Mouse (Mus musculus) midbrain, embryonic 13.5 days (tissue): ENCODE data around the gene Hdac9. TPM values are rescaled to one million over a fixed set of nuclear protein-coding genes. Genes with fewer than 3 reads are reported as not detected.

Experiments used
- ATAC-seq: fragments of 200-750 bp; cut with Nextera tagmentation; 2 replicates; pipeline ENCODE4 v1.8.0; 2017; ENCODE audit warnings: mild to moderate bottlenecking, moderate TSS enrichment, moderate library complexity
- H3K27ac ChIP-seq: fragments of 300-500 bp; sonication (generic); 2 replicates; pipeline ENCODE4 v1.5.1; 2015; ENCODE audit warnings: inconsistent platforms, mild to moderate bottlenecking, moderate library complexity
- H3K27me3 ChIP-seq: fragments of 300-500 bp; sonication (generic); 2 replicates; pipeline ENCODE4 v1.6.1; 2015; ENCODE audit warnings: mild to moderate bottlenecking, inconsistent platforms
- H3K36me3 ChIP-seq: fragments of 300-500 bp; sonication (generic); 2 replicates; pipeline ENCODE4 v1.6.1; 2015; ENCODE audit warnings: mild to moderate bottlenecking, inconsistent platforms
- H3K4me1 ChIP-seq: fragments of 300-500 bp; sonication (generic); replicated peaks from 2 replicates; pipeline ENCODE4 v1.6.1; 2015; ENCODE audit warnings: inconsistent platforms
- H3K4me2 ChIP-seq: fragments of 300-500 bp; sonication (generic); replicated peaks from 2 replicates; pipeline ENCODE4 v1.6.1; 2015; ENCODE audit warnings: moderate library complexity, mild to moderate bottlenecking, inconsistent platforms
- H3K4me3 ChIP-seq: fragments of 300-500 bp; sonication (generic); replicated peaks from 2 replicates; pipeline ENCODE4 v1.5.1; 2015; ENCODE audit warnings: mild to moderate bottlenecking, inconsistent platforms
- H3K9ac ChIP-seq: fragments of 300-500 bp; sonication (generic); replicated peaks from 2 replicates; pipeline ENCODE4 v1.6.1; 2015; ENCODE audit warnings: mild to moderate bottlenecking, inconsistent platforms
- H3K9me3 ChIP-seq: fragments of 300-500 bp; sonication (generic); 2 replicates; pipeline ENCODE4 v1.6.1; 2016; ENCODE audit warnings: mild to moderate bottlenecking, inconsistent platforms
- WGBS: fragments of 180-500 bp; shearing (Covaris S2); methylation state at CpG from one replicate; pipeline ENCODE4 v1.1.7; 2015; 5-methylcytosine and 5-hydroxymethylcytosine counted together
- polyA plus RNA-seq: library from polyadenylated mRNA; unstranded; fragments of >200 nt; fragmentation: Nextera tagmentation; extraction: Ambion mirVana; gene quantifications from 2 replicates; pipeline ENCODE4 v1.2.1, GENCODE M21; 2015

The Hdac9 gene
- polyA plus RNA-seq, 1 experiment from 2014 or later = 11.9 TPM

- WGBS = 61% methylated on average over 4 of the region's 4 CpGs
- Histone ChIP-seq H3K9ac (no peak overlapping the region), H3K4me3 (no peak overlapping the region), H3K27ac (no peak overlapping the region), H3K9me3 (no peaks in the 10 kb centered on the region), H3K4me2 (no peak overlapping the region), H3K4me1 (no peaks in the 10 kb centered on the region), H3K27me3 (no peaks in the 10 kb centered on the region), H3K36me3 (no peaks in the 10 kb centered on the region)
- ATAC-seq = 0 out of 2 replicates have a peak, but pooled peaks have one; percentile 30
Measured at GRCm38 (mm10) chr12:34641705-34642259, 275.1 kb downstream of the Hdac9 start.

GRCm38 (mm10) chr12:34637238-34638124, 279.4 kb downstream of the Hdac9 start:
- Histone ChIP-seq H3K9me3 (no peaks in the 10 kb centered on the region), H3K4me1 (no peaks in the 10 kb centered on the region), H3K4me3 (no peak overlapping the region), H3K27ac (no peak overlapping the region), H3K4me2 (no peak overlapping the region), H3K27me3 (no peaks in the 10 kb centered on the region), H3K36me3 (no peaks in the 10 kb centered on the region), H3K9ac (no peak overlapping the region)
- no peak for ATAC-seq
- WGBS = 78% methylated on average over 16 of the region's 16 CpGs

GRCm38 (mm10) chr12:34619101-34619500, 297.8 kb downstream of the Hdac9 start:
- ATAC-seq = no peak
- 91% methylated on average over 5 of the region's 5 CpGs for WGBS
- Histone ChIP-seq H3K27me3 (no peaks in the 10 kb centered on the region), H3K27ac (no peak overlapping the region), H3K36me3 (no peaks in the 10 kb centered on the region), H3K4me3 (no peak overlapping the region), H3K9me3 (no peaks in the 10 kb centered on the region), H3K4me2 (no peak overlapping the region), H3K9ac (no peak overlapping the region), H3K4me1 (no peaks in the 10 kb centered on the region)

GRCm38 (mm10) chr12:34618321-34618720, 298.6 kb downstream of the Hdac9 start:
- H3K4me2 ChIP-seq = no peak overlapping the region
- H3K27me3 ChIP-seq = no peaks in the 10 kb centered on the region
- 70% methylated on average over 3 of the region's 3 CpGs for WGBS
- no peak overlapping the region for H3K4me3 ChIP-seq
- H3K9ac ChIP-seq = no peak overlapping the region
- H3K27ac ChIP-seq = no peak overlapping the region
- no peak for ATAC-seq
- no peaks in the 10 kb centered on the region for H3K4me1 ChIP-seq
- no peaks in the 10 kb centered on the region for H3K9me3 ChIP-seq
- no peaks in the 10 kb centered on the region for H3K36me3 ChIP-seq

GRCm38 (mm10) chr12:34617836-34618235, 299.1 kb downstream of the Hdac9 start:
- no peak for ATAC-seq
- no peak overlapping the region for H3K4me2 ChIP-seq

GRCm38 (mm10) chr12:34614796-34615195, 302.1 kb downstream of the Hdac9 start:
- no peaks in the 10 kb centered on the region for H3K36me3 ChIP-seq
- no peak overlapping the region for H3K9ac ChIP-seq
- no peak overlapping the region for H3K4me3 ChIP-seq
- ATAC-seq = no peak
- no peaks in the 10 kb centered on the region for H3K4me1 ChIP-seq
- no peaks in the 10 kb centered on the region for H3K9me3 ChIP-seq
- no peaks in the 10 kb centered on the region for H3K27me3 ChIP-seq
- H3K4me2 ChIP-seq = no peak overlapping the region
- H3K27ac ChIP-seq = no peak overlapping the region
- WGBS = 78% methylated on average over 5 of the region's 5 CpGs

More at GRCm38 (mm10) chr12:34617836-34618235, 299.1 kb downstream of the Hdac9 start:
- WGBS = 80% methylated on average over 10 of the region's 10 CpGs
- H3K4me1 ChIP-seq = no peaks in the 10 kb centered on the region
- H3K27ac ChIP-seq = no peak overlapping the region
- H3K4me3 ChIP-seq = no peak overlapping the region
- no peaks in the 10 kb centered on the region for H3K9me3 ChIP-seq
- H3K9ac ChIP-seq = no peak overlapping the region
- no peaks in the 10 kb centered on the region for H3K36me3 ChIP-seq
- H3K27me3 ChIP-seq = no peaks in the 10 kb centered on the region

- Histone ChIP-seq H3K27ac (no peak overlapping the region), H3K9ac (no peak overlapping the region), H3K4me3 (no peak overlapping the region), H3K27me3 (no peaks in the 10 kb centered on the region), H3K4me1 (no peaks in the 10 kb centered on the region), H3K36me3 (no peaks in the 10 kb centered on the region), H3K4me2 (no peak overlapping the region), H3K9me3 (no peaks in the 10 kb centered on the region)
- ATAC-seq = no peak
- 96% methylated on average over 3 of the region's 3 CpGs for WGBS
Measured at GRCm38 (mm10) chr12:34612511-34612910, 304.4 kb downstream of the Hdac9 start.

- no peaks in the 10 kb centered on the region for H3K4me1 ChIP-seq
- no peak overlapping the region for H3K4me2 ChIP-seq
- ATAC-seq = no peak
- no peak overlapping the region for H3K4me3 ChIP-seq
- H3K36me3 ChIP-seq = no peaks in the 10 kb centered on the region
- WGBS = 89% methylated on average over 4 of the region's 4 CpGs
- no peak overlapping the region for H3K27ac ChIP-seq
- no peaks in the 10 kb centered on the region for H3K9me3 ChIP-seq
- no peak overlapping the region for H3K9ac ChIP-seq
- no peaks in the 10 kb centered on the region for H3K27me3 ChIP-seq
Measured at GRCm38 (mm10) chr12:34604521-34604920, 312.4 kb downstream of the Hdac9 start.

- Histone ChIP-seq H3K27me3 (no peaks in the 10 kb centered on the region), H3K4me1 (no peaks in the 10 kb centered on the region), H3K27ac (no peak overlapping the region), H3K36me3 (no peaks in the 10 kb centered on the region), H3K4me2 (no peak overlapping the region), H3K9me3 (no peaks in the 10 kb centered on the region), H3K4me3 (no peak overlapping the region), H3K9ac (no peak overlapping the region)
- WGBS = 90% methylated on average over 10 of the region's 10 CpGs
- no peak for ATAC-seq
Measured at GRCm38 (mm10) chr12:34594167-34594793, 322.6 kb downstream of the Hdac9 start.

GRCm38 (mm10) chr12:34587171-34587570, 329.7 kb downstream of the Hdac9 start:
- 0 out of 2 replicates have a peak, but pooled peaks cover 3% of the 10 kb centered on the region for H3K4me1 ChIP-seq
- WGBS = 40% methylated on average over 4 of the region's 4 CpGs
- H3K36me3 ChIP-seq = no peaks in the 10 kb centered on the region
- H3K4me3 ChIP-seq = no peak overlapping the region
- no peak overlapping the region for H3K4me2 ChIP-seq
- no peak for ATAC-seq
- no peak overlapping the region for H3K27ac ChIP-seq
- no peak overlapping the region for H3K9ac ChIP-seq
- H3K9me3 ChIP-seq = no peaks in the 10 kb centered on the region
- H3K27me3 ChIP-seq = no peaks in the 10 kb centered on the region

- no peak for ATAC-seq
- Histone ChIP-seq H3K27ac (no peak overlapping the region), H3K4me1 (0 out of 2 replicates have a peak, but pooled peaks cover 3% of the 10 kb centered on the region), H3K9me3 (no peaks in the 10 kb centered on the region), H3K4me3 (no peak overlapping the region), H3K9ac (no peak overlapping the region), H3K27me3 (no peaks in the 10 kb centered on the region), H3K4me2 (no peak overlapping the region), H3K36me3 (no peaks in the 10 kb centered on the region)
- WGBS = 87% methylated on average over 4 of the region's 4 CpGs
Measured at GRCm38 (mm10) chr12:34582522-34582921, 334.4 kb downstream of the Hdac9 start.

GRCm38 (mm10) chr12:34579220-34579619, 337.7 kb downstream of the Hdac9 start:
- no peak for ATAC-seq
- Histone ChIP-seq H3K4me3 (no peak overlapping the region), H3K27me3 (no peaks in the 10 kb centered on the region), H3K4me1 (no peaks in the 10 kb centered on the region), H3K9me3 (no peaks in the 10 kb centered on the region), H3K9ac (no peak overlapping the region), H3K27ac (no peak overlapping the region), H3K36me3 (no peaks in the 10 kb centered on the region), H3K4me2 (no peak overlapping the region)
- WGBS = 92% methylated on average over 1 of the region's 1 CpGs
